Mouse (Mus musculus): ENCODE results near the gene Gm21969.

The Gm21969 gene

GRCm38 (mm10) chr4:139587370-139587769 lies 15.6 kb upstream of the Gm21969 start:
- DNase-seq: no peak

GRCm38 (mm10) chr4:139587773-139588172 lies 15.2 kb upstream of the Gm21969 start:
- no peak for DNase-seq

GRCm38 (mm10) chr4:139589351-139590027 lies 13.5 kb upstream of the Gm21969 start:
- DNase-seq: no peak

GRCm38 (mm10) chr4:139590446-139590845 lies 12.5 kb upstream of the Gm21969 start:
- peak; percentile 89 for DNase-seq

- no peak for DNase-seq
Measured at GRCm38 (mm10) chr4:139592895-139593294, 10.1 kb upstream of the Gm21969 start.

GRCm38 (mm10) chr4:139593383-139593782 lies 9.6 kb upstream of the Gm21969 start:
- no peak for DNase-seq

- DNase-seq: no peak
Measured at GRCm38 (mm10) chr4:139594062-139594461, 8.9 kb upstream of the Gm21969 start.

- DNase-seq: no peak
Measured at GRCm38 (mm10) chr4:139596715-139597114, 6.3 kb upstream of the Gm21969 start.

GRCm38 (mm10) chr4:139597286-139598284 lies 5.4 kb upstream of the Gm21969 start:
- no peak for DNase-seq

GRCm38 (mm10) chr4:139598356-139598755 lies 4.6 kb upstream of the Gm21969 start:
- no peak for DNase-seq

GRCm38 (mm10) chr4:139598950-139599518 lies 4.0 kb upstream of the Gm21969 start:
- no peak for DNase-seq

GRCm38 (mm10) chr4:139601519-139602356 lies 1.2 kb upstream of the Gm21969 start:
- DNase-seq: no peak

- DNase-seq: no peak
Measured at GRCm38 (mm10) chr4:139605216-139605615, 2.2 kb downstream of the Gm21969 start.

- DNase-seq: no peak
Measured at GRCm38 (mm10) chr4:139606732-139607131, 3.7 kb downstream of the Gm21969 start.

GRCm38 (mm10) chr4:139608975-139609374 lies 6.0 kb downstream of the Gm21969 start:
- no peak for DNase-seq

GRCm38 (mm10) chr4:139610954-139611353 lies 8.0 kb downstream of the Gm21969 start:
- no peak for DNase-seq

GRCm38 (mm10) chr4:139611542-139611953 lies 8.6 kb downstream of the Gm21969 start:
- peak; percentile 76 for DNase-seq

GRCm38 (mm10) chr4:139614524-139615260 lies 11.7 kb downstream of the Gm21969 start:
- DNase-seq: no peak

GRCm38 (mm10) chr4:139616276-139617000 lies 13.5 kb downstream of the Gm21969 start:
- no peak for DNase-seq

- DNase-seq: no peak
Measured at GRCm38 (mm10) chr4:139617001-139617364, 14.0 kb downstream of the Gm21969 start.

- no peak for DNase-seq
Measured at GRCm38 (mm10) chr4:139619765-139620164, 16.8 kb downstream of the Gm21969 start.
